Mouse (Mus musculus): ENCODE data around the gene Ankrd37.

DNA sequence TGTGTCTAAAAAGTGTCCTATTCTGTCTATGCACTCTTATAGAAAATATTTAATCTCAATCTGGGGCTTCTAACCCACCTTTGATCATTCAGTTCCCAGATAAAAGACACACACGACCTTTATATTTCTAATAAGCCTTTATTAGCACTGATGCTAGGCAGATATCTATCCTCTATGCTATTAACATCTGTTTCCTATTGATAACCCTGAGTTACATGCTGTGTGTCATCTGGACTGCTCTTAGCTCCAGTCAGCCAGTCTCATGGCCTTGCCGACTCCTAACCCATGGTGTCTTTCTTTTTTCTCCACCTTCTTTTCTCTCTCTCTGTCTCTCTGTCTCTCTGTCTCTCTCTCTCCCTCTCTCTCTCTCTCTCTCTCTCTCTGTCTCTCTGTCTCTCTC is 17.3 kb downstream of the Ankrd37 start:
- TF ChIP-seq RAD21 (IDR thresholded peaks at IDR 0.05; ENCODE audit: low read depth, low read length) (no peak), ZC3H11A (IDR thresholded peaks at IDR 0.05; ENCODE audit: low read depth, low read length) (no peak), CTCF (IDR thresholded peaks at IDR 0.05 in 2 of 3, conservative IDR thresholded peaks at IDR 0.05 in 1 of 3; ENCODE audit: control insufficient read depth in 1 of 3, insufficient read depth in 1 of 3, low read depth in 2 of 3, low read length in 3 of 3, poor library complexity in 1 of 3, severe bottlenecking in 1 of 3) (no peak), POLR2A (IDR thresholded peaks at IDR 0.05; ENCODE audit: control insufficient read depth in 1 of 2, insufficient read depth in 1 of 2, low read depth in 1 of 2, low read length in 2 of 2, poor library complexity in 1 of 2) (no peak), EP300 (IDR thresholded peaks at IDR 0.05; ENCODE audit: low read depth in 1 of 2, low read length in 2 of 2) (no peak), ETS1 (IDR thresholded peaks at IDR 0.05; ENCODE audit: low read depth, low read length) (0 out of 2 replicates have a peak, but pooled peaks have one; percentile 17), TCF12 (IDR thresholded peaks at IDR 0.05; ENCODE audit: low read depth, low read length) (peak; percentile 20; the same call in 1 of the 2 replicates), TBP (IDR thresholded peaks at IDR 0.05; ENCODE audit: low read depth, low read length) (no peak), KAT2A (conservative IDR thresholded peaks at IDR 0.05; ENCODE audit: low read depth, low read length) (no peak), GATA1 (IDR thresholded peaks at IDR 0.05; ENCODE audit: low read depth, low read length) (peak; percentile 17; the same call in 1 of the 2 replicates), POLR2AphosphoS2 (IDR thresholded peaks at IDR 0.05; ENCODE audit: low read length) (no peak), ZNF384 (IDR thresholded peaks at IDR 0.05; ENCODE audit: low read depth, low read length) (no peak), ZKSCAN1 (IDR thresholded peaks at IDR 0.05; ENCODE audit: low read depth, low read length) (no peak)

Measured in MEL (cell line).